Mouse (Mus musculus) brown adipose tissue, adult 24 weeks (tissue): Measurements from ENCODE around the gene Olfr362. TPM values are rescaled to one million over a fixed set of nuclear protein-coding genes. Genes with fewer than 3 reads are reported as not detected.
"Not testable (repeated sequence)": the region's sequence is repeated elsewhere in the genome, so short reads cannot be mapped to it uniquely, and the experiment has no call there.

ENCODE experiments used
- H3K27ac ChIP-seq: fragments of 200-500 bp; replicated peaks from 2 replicates; pipeline ENCODE4 v1.5.1; 2012; ENCODE audit warnings: low read depth, mild to moderate bottlenecking, low read length
- H3K4me1 ChIP-seq: fragments of 200-500 bp; 2 replicates; pipeline ENCODE4 v1.6.1; 2012; ENCODE audit warnings: low read length, mixed read lengths; ENCODE audit not compliant: control insufficient read depth, insufficient read depth, insufficient read length
- H3K4me3 ChIP-seq: fragments of 200-500 bp; 2 replicates; pipeline ENCODE4 v1.5.1; 2012; ENCODE audit warnings: low read depth, mild to moderate bottlenecking, low read length, moderate library complexity; ENCODE audit not compliant: insufficient read depth
- polyA plus RNA-seq: library from polyadenylated mRNA; stranded (reverse); fragments of >200 nt; gene quantifications from 2 replicates; pipeline ENCODE4 v1.2.4, GENCODE M21; 2012; ENCODE audit not compliant: missing spikeins, insufficient read depth, insufficient read length

The Olfr362 gene
- polyA plus RNA-seq: not detected in 2 replicates

DNA sequence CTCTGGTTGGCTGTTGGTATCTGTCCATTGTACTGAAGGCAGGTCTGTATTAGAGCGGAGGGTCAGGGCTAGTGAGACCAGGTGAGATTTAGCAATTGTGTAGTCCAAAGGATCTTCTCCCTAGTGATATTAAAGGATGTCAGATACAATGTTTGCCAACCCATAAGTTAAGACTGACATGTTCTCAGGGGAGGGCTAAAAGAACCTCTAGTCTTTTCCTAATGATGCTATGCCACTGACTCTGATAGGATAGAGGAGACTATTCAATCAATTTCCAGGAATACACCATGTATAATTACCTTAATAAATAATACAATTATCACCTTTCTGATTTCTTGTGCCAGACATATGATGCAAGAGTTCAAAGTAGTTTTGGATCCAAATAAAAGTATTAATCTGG lies at the start of gene Olfr362:
Gene Olfr362 (minus strand): TSS at position 101 of the 400 bp plus-strand sequence.
- Histone ChIP-seq H3K27ac (no peak within 1 kb of the TSS), H3K4me3 (no peak within 1 kb of the TSS)

DNA sequence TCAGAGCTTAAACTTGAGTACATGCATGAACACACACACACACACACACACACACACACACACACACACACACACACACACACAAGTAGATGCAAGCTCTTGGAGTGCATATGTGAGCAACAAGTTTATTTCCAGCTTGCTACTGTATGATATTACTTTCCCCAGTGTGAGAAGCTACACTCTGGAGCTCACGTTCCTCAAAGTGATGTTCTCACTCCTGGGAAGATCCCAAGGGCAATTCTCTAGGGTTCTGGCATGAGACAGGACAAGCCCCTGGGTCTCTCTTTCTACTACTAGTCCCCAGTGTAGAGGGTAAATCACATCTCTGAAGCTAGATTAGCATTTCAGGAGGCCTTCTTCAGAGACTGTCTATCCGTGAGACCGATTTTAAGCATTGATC lies 21.3 kb upstream of the Olfr362 start, which contains the start of gene Olfr364-ps1:
Gene Olfr364-ps1 (plus strand): TSS at position 301 of the 400 bp plus-strand sequence.
- no peak within 1 kb of the TSS for H3K4me3 ChIP-seq
- no peak within 1 kb of the TSS for H3K27ac ChIP-seq
- H3K4me1 ChIP-seq: no peaks in the 10 kb centered on the region

More for the DNA sequence above, at the start of gene Olfr362:
- no peaks in the 10 kb centered on the region for H3K4me1 ChIP-seq

DNA sequence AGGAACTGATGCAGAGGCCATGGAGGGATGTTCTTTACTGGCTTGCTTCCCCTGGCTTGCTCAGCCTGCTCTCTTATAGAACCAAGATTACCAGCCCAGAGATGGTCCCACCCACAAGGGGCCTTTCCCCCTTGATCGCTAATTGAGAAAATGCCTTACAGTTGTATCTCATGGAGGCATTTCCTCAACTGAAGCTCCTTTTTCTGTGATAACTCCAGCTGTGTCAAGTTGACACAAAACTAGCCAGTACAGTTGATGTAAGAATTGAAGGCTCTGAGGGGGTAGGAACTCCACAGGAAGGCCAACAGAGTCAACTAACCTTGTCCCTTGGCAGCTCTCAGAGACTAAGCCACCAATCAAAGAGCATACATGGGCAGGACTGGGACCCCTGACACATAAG lies 28.5 kb downstream of the Olfr362 start, which contains the start of gene Olfr361:
Gene Olfr361 (minus strand): TSS at position 101 of the 400 bp plus-strand sequence.
- H3K4me1 ChIP-seq, H3K4me3 ChIP-seq, H3K27ac ChIP-seq: not testable (repeated sequence)

DNA sequence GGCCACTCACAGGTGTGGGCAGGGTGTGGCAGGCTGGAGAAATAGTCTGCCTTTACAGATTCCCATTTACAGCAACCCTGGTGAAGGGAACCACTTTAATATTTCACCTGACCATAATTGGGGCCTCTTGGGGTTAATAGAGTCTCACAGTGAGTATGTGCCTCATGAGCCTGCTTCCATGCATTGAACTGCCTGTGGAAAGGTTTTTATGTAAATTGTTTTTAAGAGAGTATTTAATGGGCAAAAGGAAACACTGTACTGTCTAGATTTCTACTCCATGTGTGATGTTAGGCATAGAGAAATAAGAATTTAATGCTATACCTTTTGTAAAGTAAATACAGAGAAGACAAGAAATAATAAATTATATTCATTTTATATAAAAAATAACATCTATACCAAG lies 52.3 kb downstream of the Olfr362 start, which contains the start of gene Olfr360:
Gene Olfr360 (plus strand): TSS at position 301 of the 400 bp plus-strand sequence.
- H3K4me3 ChIP-seq: no peak within 1 kb of the TSS
- H3K4me1 ChIP-seq: no peaks in the 10 kb centered on the region
- no peak within 1 kb of the TSS for H3K27ac ChIP-seq

Other genes starting within 250 kb of the Olfr362 start
- not detected in 2 replicates for gene Olfr352, start 249.4 kb downstream of the Olfr362 start, polyA plus RNA-seq
- gene Olfr353, start 225.0 kb downstream of the Olfr362 start, polyA plus RNA-seq: not detected in 2 replicates
- gene Olfr354, start 212.2 kb downstream of the Olfr362 start, polyA plus RNA-seq: not detected in 2 replicates
- not detected in 2 replicates for gene Olfr355, start 189.0 kb downstream of the Olfr362 start, polyA plus RNA-seq
- gene Olfr356, start 180.8 kb downstream of the Olfr362 start, polyA plus RNA-seq: not detected in 2 replicates
- not detected in 2 replicates for gene Olfr357, start 124.1 kb downstream of the Olfr362 start, polyA plus RNA-seq
- gene Olfr358, start 108.6 kb downstream of the Olfr362 start, polyA plus RNA-seq: not detected in 2 replicates
- not detected in 2 replicates for gene Olfr360, start 52.2 kb downstream of the Olfr362 start, polyA plus RNA-seq
- gene Olfr361, start 28.6 kb downstream of the Olfr362 start, polyA plus RNA-seq: not detected in 2 replicates
- gene Olfr364-ps1, start 21.4 kb upstream of the Olfr362 start, polyA plus RNA-seq: not detected in 2 replicates
- gene Olfr365, start 70.3 kb upstream of the Olfr362 start, polyA plus RNA-seq: not detected in 2 replicates
- not detected in 2 replicates for gene Olfr366, start 93.7 kb upstream of the Olfr362 start, polyA plus RNA-seq
- gene Olfr368, start 208.6 kb upstream of the Olfr362 start, polyA plus RNA-seq: not detected in 2 replicates
- 19.8 and 32.1 TPM in 2 replicates for gene Pdcl, start 241.4 kb upstream of the Olfr362 start, polyA plus RNA-seq